Mouse (Mus musculus) lung, postnatal 10 days (tissue): ENCODE results near the gene Olfr13.
"Not testable (repeated sequence)": the region's sequence is repeated elsewhere in the genome, so short reads cannot be mapped to it uniquely, and the experiment has no call there.

Experiments
- DNase-seq: peaks from one replicate; pipeline ENCODE4 v3.0.0; 2021

The Olfr13 gene

GRCm38 (mm10) chr6:43171840-43172239 lies at the start of gene Olfr13:
TSS of gene Olfr13 (plus strand) at chr6:43172140.
- DNase-seq, result no peak

- DNase-seq, result not testable (repeated sequence)
Measured at GRCm38 (mm10) chr6:43146267-43146666, 25.7 kb upstream of the Olfr13 start, which contains the start of gene Olfr237-ps1. TSS of gene Olfr237-ps1 (plus strand) at chr6:43146567.

GRCm38 (mm10) chr6:43159502-43159901 lies 12.4 kb upstream of the Olfr13 start:
- no peak for DNase-seq

- DNase-seq, result no peak
Measured at GRCm38 (mm10) chr6:43162982-43163381, 9.0 kb upstream of the Olfr13 start, which contains the start of gene Olfr437. TSS of gene Olfr437 (plus strand) at chr6:43163282.

- no peak for DNase-seq
Measured at GRCm38 (mm10) chr6:43167246-43167645, 4.7 kb upstream of the Olfr13 start.

- DNase-seq, result no peak
Measured at GRCm38 (mm10) chr6:43178129-43178528, 6.2 kb downstream of the Olfr13 start.

- no peak for DNase-seq
Measured at GRCm38 (mm10) chr6:43178584-43179501, 6.9 kb downstream of the Olfr13 start.

GRCm38 (mm10) chr6:43190986-43191385 lies 19.0 kb downstream of the Olfr13 start:
- DNase-seq, result no peak

GRCm38 (mm10) chr6:43196781-43197180 lies 24.8 kb downstream of the Olfr13 start, which contains the start of gene Olfr435:
TSS of gene Olfr435 (plus strand) at chr6:43197146.
- peak; percentile 8 for DNase-seq

- no peak for DNase-seq
Measured at GRCm38 (mm10) chr6:43198094-43198493, 26.2 kb downstream of the Olfr13 start.

GRCm38 (mm10) chr6:43202786-43203185 lies 30.8 kb downstream of the Olfr13 start:
- DNase-seq, result no peak

GRCm38 (mm10) chr6:43205355-43205754 lies 33.4 kb downstream of the Olfr13 start:
- DNase-seq, result no peak

- DNase-seq, result not testable (repeated sequence)
Measured at GRCm38 (mm10) chr6:43212873-43213272, 40.9 kb downstream of the Olfr13 start, which contains the start of gene Olfr434. TSS of gene Olfr434 (plus strand) at chr6:43213021.
